Mouse (Mus musculus) bone marrow, adult 2 months (tissue): Measurements from ENCODE around the gene Terb2. TPM values are rescaled to one million over a fixed set of nuclear protein-coding genes. Genes with fewer than 3 reads are reported as not detected.
"Not testable (repeated sequence)": the region's sequence is repeated elsewhere in the genome, so short reads cannot be mapped to it uniquely, and the experiment has no call there.

Experiments
- H3K27ac ChIP-seq: fragments of 200-500 bp; 2 replicates; pipeline ENCODE4 v1.5.1; 2012; ENCODE audit warnings: low read depth, mild to moderate bottlenecking, control low read depth, inconsistent platforms, low read length; ENCODE audit not compliant: control insufficient read depth, poor library complexity, insufficient read depth
- H3K4me1 ChIP-seq: fragments of 200-500 bp; 2 replicates; pipeline ENCODE4 v1.6.1; 2011; ENCODE audit warnings: low read length; ENCODE audit not compliant: control insufficient read depth, insufficient read depth
- H3K4me3 ChIP-seq: fragments of 200-500 bp; replicated peaks from 2 replicates; pipeline ENCODE3; 2011; ENCODE audit warnings: mild to moderate bottlenecking, low read depth, low read length, control low read depth; ENCODE audit not compliant: control insufficient read depth
- CTCF ChIP-seq: fragments of 200-500 bp; IDR thresholded peaks from 2 replicates; pipeline ENCODE4 v1.5.1; 2011; ENCODE audit warnings: low read length, control low read depth; ENCODE audit not compliant: control insufficient read depth, insufficient read depth
- POLR2A ChIP-seq: fragments of 200-500 bp; IDR thresholded peaks from 2 replicates; pipeline ENCODE4 v1.6.1; 2011; ENCODE audit warnings: low read depth, mild to moderate bottlenecking, control low read depth, low read length, borderline replicate concordance; ENCODE audit not compliant: control insufficient read depth
- WGBS: fragments of 180-500 bp; shearing (Covaris S2); methylation state at CpG from one replicate; pipeline ENCODE4 v1.1.7; 2018; 5-methylcytosine and 5-hydroxymethylcytosine counted together
- polyA plus RNA-seq: library from polyadenylated mRNA; stranded (reverse); fragments of >200 nt; gene quantifications from 2 replicates; pipeline ENCODE4 v1.2.4, GENCODE M21; 2011; ENCODE audit warnings: low replicate concordance; ENCODE audit not compliant: missing spikeins, insufficient read depth, insufficient read length

Gene Terb2
- polyA plus RNA-seq, 1 experiment = not detected

DNA sequence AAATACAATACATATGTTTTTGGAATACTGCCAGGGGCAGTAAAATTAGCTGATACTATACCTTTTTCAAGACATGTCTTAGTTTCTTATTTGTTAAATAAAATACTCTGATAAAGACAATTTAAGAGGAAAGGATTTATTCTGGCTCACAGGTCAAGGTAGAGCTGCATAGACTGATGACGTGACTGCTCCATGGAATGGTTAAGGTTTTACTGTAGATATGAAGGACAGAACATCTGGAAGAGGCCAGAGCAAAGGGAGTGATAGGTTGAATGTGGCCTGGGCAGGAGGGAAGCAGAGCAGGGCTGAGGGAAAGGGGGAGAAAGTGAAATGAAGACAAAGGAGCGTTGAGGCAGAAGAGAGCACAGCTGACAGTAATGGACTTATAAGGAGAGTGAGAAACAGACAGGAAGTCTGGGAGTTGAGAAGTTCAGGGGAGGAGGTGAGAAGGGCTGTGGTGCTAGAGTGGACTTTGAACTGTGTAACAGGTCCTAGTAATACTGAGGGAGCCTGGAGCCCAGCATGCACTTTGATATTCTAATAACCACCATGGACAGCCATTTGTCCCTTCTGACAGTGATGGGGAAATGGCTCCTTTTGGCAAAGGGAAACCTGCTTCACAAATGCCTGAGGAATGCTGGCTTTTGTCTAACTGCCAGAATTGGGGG lies 20.5 kb downstream of the Terb2 start:
- no peak overlapping the region for H3K4me3 ChIP-seq
- TF ChIP-seq POLR2A = no peak
- no peak for TF ChIP-seq CTCF
- no peaks in the 10 kb centered on the region for H3K4me1 ChIP-seq
- 67% methylated on average over 2 of the region's 2 CpGs for WGBS
- H3K27ac ChIP-seq = no peak overlapping the region

DNA sequence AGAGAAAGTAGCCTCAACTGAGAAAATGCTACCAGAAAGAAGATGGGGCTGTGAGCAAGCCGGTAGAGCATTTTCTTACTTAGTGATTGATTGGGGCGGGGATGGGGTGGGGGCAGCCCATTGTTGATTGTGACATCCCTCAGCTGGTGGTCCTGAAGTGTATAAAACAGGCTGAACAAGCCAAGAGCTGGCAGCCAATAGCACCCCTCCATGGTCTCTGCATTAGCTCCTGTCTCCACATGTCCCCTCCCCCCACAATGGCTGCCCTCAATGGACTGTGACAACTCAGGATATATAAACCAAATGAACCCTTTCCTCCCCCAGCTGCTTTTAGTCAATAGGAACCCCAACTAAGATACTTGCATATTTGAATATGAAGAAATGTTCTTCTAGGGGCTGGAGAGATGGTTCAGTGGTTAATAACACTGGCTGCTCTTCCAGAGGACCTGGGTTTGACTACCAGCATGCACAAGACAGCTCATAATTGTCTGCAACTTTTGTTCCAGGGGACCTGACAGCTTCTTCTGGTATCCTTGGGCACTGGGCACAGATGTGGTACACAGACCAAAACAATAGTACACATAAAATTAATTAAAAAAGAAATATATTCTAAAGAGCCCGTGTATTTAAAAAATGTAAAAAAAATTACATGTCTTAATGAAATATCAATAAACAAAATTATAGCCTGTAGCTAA lies 24.6 kb downstream of the Terb2 start:
- no peak for TF ChIP-seq CTCF
- TF ChIP-seq POLR2A = no peak
- WGBS = 87% methylated on average over 3 of the region's 3 CpGs
- Histone ChIP-seq H3K4me3 (no peak overlapping the region), H3K27ac (no peak overlapping the region), H3K4me1 (no peaks in the 10 kb centered on the region)

DNA sequence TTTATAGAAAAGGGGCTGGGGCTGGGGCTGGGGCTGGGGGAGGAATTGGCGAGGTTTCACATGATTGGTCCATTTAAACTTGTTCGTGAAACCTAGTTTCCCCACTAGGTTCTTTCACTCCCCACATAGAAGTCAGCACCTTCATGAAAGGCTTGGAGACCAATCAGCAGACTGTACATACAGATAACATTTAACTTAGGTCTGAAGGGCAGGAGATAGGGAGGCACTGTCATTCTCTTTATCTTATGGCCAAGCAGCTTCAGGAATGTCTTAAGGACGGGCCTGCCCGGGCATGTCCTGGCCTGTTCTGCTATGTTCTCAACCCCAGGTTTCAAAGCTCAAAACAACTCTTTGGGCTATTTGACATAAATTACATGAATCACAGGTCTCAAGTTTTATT lies 31.0 kb downstream of the Terb2 start:
- H3K27ac ChIP-seq, H3K4me3 ChIP-seq, H3K4me1 ChIP-seq: not testable (repeated sequence)
- 70% methylated on average over 4 of the region's 4 CpGs for WGBS

DNA sequence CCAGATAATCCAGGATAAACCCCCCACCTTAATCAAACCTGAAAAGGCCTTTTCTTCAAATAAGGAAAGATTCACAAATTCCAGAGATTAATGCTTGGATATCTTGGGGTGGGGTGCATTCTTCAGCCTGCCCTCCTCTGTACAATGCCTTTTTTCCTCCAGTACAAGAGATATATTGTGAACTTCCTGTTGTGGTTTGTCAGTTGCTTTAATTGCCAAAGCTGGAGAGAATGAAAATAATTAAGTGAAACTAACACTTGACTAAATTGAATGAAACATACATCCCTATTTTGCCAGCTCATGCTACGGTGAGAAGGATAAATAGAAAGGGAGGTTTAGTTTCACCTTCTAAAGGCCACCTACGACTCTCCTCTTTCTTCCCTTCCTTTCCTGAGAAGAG lies 32.2 kb downstream of the Terb2 start:
- H3K4me1 ChIP-seq = no peaks in the 10 kb centered on the region

DNA sequence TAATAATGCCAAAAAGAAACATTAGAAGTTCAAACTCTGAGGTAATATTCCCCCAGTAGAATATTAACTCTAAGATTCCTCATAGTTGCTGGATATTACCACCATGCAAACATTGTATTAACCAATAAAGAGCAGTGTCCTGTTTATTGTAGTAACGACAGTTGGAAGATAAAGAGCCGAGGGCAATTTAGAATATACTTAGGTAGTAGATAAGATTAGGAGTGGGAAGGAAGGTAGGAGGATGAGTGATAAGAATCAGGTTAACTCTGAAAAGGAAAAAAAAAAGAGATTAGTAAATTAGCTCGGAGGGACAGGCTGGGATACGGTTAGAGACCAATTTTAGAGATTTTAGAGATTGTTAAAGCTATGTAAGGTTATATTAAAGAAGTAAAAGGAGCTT lies 35.3 kb downstream of the Terb2 start:
- WGBS = 47% methylated on average over 4 of the region's 4 CpGs
- Histone ChIP-seq H3K4me3 (no peak overlapping the region), H3K4me1 (no peaks in the 10 kb centered on the region), H3K27ac (no peak overlapping the region)
- TF ChIP-seq CTCF = no peak
- no peak for TF ChIP-seq POLR2A

More for the DNA sequence above, 32.2 kb downstream of the Terb2 start:
- 6% methylated on average over 2 of the region's 2 CpGs for WGBS
- Histone ChIP-seq H3K27ac (no peak overlapping the region), H3K4me3 (no peak overlapping the region)
- TF ChIP-seq CTCF = no peak
- TF ChIP-seq POLR2A = no peak

DNA sequence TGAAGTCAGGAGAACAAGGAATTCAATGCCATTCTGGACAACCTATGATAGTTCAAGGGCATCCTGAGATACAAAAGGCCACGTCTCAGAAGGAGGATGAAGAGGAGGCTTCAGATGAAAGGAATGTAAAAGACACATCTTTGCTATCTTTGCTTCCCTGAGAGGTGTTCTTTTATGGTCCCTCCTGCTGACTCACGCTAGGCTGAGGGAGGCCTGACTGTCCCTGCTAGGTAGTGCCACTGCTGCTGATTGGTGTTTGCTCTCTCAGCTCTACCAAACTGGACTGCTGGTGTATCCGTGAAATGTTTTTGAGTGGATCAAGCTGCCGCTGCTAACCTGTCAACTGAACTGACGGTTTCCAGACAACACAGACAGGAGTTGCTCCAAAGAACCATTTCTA lies 35.7 kb downstream of the Terb2 start:
- no peaks in the 10 kb centered on the region for H3K4me1 ChIP-seq
- 76% methylated on average over 5 of the region's 5 CpGs for WGBS
- H3K4me3 ChIP-seq = no peak overlapping the region
- H3K27ac ChIP-seq = no peak overlapping the region
- TF ChIP-seq POLR2A = no peak
- TF ChIP-seq CTCF = no peak

DNA sequence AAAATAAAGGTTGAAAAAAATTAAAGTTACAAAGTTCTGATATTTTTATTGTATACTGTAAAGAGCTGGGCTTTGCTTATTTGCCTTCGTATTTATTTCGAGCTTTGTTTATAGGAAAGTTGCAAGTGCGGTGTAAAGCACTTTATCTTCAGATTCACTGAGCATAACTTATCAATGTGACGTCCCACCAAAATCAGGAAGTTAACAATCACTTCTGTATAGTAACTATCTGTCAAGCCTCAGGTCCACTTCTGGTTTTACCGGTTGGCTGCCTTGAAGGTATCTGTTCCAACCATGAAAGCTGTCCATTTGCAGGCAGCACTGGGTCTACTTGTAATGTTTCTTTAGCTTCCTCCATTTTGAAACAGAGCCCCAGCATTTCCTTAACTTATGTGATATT lies 36.2 kb downstream of the Terb2 start:
- no peak for TF ChIP-seq POLR2A
- no peak for TF ChIP-seq CTCF
- Histone ChIP-seq H3K4me3 (no peak overlapping the region), H3K27ac (no peak overlapping the region), H3K4me1 (no peaks in the 10 kb centered on the region)
- WGBS = 51% methylated on average over 5 of the region's 5 CpGs

DNA sequence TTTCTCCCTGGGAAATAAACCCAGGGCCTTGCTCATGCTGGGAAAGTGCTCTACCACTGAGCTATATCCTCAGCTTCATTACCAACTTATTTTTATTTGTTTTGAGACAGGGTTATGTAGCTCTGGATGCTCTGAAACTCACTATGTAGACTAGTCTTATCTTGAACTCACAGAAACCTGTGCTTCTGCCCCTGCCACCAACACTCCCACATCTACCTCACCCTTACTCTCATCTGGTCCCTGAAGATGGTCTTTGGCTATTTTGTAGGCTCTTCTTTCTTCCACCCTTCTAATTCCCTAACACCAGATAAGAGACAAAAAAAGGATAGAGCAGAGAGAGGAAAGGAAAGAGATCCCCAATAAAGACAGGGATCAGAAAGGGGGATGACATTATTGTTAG lies 37.6 kb downstream of the Terb2 start:
- no peak overlapping the region for H3K27ac ChIP-seq
- H3K4me1 ChIP-seq = no peaks in the 10 kb centered on the region
- H3K4me3 ChIP-seq = no peak overlapping the region
- TF ChIP-seq POLR2A = no peak
- TF ChIP-seq CTCF = no peak

DNA sequence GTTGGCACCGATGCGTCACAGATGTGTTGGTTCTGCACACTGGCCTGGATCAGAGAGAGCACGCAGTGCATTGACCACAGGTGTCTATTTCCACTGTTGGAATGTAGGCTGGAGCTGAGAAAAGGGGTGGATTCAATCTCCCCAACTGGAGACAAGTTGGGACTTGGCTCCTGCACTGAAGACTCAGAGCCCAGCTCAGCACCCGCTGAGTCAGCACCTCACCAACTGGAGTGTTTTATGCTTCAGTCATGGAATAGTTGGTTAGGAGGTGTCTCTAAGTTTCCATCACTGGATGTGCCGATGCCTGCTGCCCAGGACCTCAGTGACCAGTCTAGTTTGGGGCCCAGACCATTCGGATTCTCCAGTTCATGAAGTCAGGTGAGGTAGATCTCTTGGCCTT lies 44.3 kb downstream of the Terb2 start:
- WGBS = 88% methylated on average over 6 of the region's 6 CpGs
- Histone ChIP-seq H3K4me1 (no peaks in the 10 kb centered on the region), H3K27ac (no peak overlapping the region), H3K4me3 (no peak overlapping the region)
- no peak for TF ChIP-seq POLR2A
- no peak for TF ChIP-seq CTCF
